Mouse (Mus musculus) spleen, adult 18-20 months (tissue): ENCODE measurements at regions not wholly inside any gene's neighbourhood (a gene's known extent, or its start where the extent isn't known, plus 50 kb on each side); places are given as distances from the start of the nearest gene placed in this dataset.

Source experiments
- DNase-seq, 2 experiments: peaks; one replicate each; pipeline ENCODE4 v3.0.0; 2022; ENCODE audit warnings: mixed read lengths in 2 of 2

DNA sequence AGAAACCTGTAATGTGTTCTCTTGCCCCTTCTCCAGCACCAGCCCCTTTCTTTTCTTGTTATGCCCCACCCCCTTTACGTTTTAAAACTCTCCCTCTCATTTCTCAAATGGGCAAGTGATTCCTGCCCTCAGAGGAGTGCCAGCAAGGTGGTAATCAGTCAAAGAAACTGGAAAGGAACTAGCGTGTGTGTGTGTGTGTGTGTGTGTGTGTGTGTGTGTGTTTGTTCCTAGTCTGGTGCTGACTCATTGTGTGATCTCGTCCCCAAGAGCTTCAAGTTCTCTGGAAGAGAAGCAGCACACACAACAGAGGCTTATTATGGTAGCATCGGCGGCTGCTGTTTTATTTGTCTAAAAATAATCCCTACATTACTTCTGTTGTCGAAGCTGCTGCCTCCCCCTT lies 219.2 kb downstream of the Cog6 start:
- DNase-seq = no peak

GRCm38 (mm10) chr3:52797164-52797563 lies 219.9 kb downstream of the Cog6 start:
- DNase-seq = no peak

- DNase-seq = no peak
Observed at GRCm38 (mm10) chr3:52794218-52794617, 222.8 kb downstream of the Cog6 start.

DNA sequence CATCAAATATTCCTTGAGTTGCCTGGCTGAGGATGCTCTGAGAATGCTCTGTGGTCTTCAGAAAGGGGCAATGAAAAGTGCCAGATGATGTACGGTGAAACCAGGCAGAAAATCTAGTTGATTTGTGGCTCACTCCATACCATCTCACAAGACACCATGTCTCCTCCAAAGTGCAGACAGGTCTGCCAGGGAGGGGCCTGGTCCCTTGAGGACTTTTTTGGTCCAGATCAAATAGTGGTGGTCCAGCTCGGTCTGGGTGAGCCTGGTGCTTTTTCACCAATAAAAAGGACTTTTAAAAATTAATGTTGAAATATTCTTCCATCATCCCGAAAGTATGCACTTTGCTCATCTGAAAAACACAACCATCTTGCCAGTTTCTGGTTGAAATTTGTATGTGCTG lies 224.2 kb downstream of the Cog6 start:
- no peak for DNase-seq

GRCm38 (mm10) chr3:52792121-52792520 lies 224.9 kb downstream of the Cog6 start:
- DNase-seq = no peak

GRCm38 (mm10) chr3:52790942-52791341 lies 226.1 kb downstream of the Cog6 start:
- DNase-seq = no peak

DNA sequence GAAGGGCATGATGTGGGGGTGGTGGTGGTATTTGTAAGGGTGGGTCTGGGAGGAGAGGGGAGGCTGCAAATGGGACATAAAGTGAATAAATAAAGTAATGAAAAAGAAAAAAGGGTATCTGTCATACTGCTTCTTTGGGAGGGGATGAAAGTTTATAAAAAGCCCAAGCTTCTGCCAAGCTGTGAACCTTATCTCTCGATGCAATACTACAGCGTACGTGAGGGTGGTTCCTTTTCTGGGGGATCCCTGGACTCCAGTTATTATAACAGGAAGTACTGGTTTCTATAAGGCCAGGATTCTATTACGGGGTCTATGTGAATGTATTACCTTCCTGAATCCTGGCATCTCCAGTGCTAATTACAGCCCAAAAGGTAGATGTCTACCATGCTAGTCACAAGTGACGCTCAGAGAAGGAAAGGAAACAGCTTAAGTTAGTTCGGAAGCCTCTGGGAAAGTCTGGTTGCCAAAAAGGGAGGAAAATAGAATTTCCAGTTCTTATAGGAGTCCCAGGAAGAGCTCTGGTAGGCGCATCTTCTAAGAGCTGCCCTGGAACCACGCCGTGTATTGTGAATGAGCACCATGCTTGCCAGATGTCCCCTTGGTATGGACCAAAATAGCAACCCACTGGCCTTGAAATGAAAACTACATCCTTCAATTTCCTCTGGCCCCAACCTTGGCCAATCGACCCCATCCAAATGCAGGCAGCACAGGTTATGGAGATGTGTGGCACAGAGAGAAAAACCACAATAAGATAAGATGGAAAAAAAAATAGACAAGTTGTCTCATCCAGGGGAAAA lies 228.9 kb downstream of the Cog6 start:
- DNase-seq = no peak

DNA sequence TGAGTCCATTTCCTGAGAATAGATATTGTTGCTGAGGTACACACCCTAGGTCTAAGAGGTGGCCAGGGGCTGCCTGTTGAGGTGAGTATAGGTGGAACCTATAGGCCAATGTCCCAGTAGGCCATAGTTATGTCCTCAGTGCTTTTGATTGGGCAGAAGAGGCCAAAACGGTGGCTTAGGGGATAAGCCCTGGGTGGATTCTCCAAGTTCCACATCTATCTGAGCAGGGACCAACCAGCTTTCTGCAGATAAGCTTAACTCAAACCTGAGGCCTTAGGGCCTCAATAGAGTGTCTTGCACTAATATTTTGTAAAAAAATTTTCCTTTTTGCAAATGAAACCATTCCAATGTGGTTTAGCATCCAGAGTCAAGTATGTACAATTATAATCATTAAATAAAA lies 231.4 kb downstream of the Cog6 start:
- DNase-seq = no peak

DNA sequence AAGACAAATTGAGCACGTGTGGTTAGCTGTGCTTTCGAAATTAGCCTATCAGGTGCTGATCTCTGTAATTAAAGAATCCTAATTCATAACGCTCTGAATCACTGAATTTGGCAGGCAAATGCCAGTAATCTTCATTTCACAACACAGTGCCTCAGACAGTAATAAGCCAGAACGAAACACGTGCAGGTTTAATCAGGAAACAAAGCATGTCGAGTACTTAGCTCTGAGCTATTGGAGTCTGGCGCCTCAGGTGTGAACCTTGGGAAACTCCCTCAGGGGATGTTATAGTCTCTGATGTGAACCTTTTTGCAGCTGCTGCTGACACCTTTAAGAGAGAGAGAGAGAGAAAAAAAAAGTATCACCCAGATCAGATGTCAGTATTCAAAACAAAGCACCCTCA lies 232.6 kb downstream of the Cog6 start:
- DNase-seq = no peak

DNA sequence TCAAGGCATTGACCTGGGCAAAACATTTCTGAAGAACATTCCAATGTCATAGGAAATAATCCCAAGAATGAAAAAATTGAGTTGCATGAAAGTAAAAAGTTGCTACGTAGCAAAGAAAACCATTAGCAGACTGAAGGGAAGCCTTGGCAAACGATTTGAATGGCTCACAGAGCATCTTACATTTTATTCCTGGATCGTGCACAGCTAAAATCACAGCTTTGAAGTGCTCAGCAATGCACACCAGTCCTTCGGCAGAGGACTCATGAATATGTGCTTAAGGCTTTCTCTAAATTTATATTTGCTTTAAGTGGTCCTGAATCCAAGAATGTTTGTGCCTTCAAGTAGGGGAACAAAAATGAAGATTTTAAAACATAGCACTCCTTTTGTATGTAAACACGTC lies 234.5 kb downstream of the Cog6 start:
- DNase-seq = no peak

- DNase-seq = no peak
Observed at GRCm38 (mm10) chr3:52781521-52781920, 235.5 kb downstream of the Cog6 start.

- no peak for DNase-seq
Observed at GRCm38 (mm10) chr3:52780356-52780755, 236.7 kb downstream of the Cog6 start.

GRCm38 (mm10) chr3:52775875-52776274 lies 241.2 kb downstream of the Cog6 start:
- DNase-seq = no peak

DNA sequence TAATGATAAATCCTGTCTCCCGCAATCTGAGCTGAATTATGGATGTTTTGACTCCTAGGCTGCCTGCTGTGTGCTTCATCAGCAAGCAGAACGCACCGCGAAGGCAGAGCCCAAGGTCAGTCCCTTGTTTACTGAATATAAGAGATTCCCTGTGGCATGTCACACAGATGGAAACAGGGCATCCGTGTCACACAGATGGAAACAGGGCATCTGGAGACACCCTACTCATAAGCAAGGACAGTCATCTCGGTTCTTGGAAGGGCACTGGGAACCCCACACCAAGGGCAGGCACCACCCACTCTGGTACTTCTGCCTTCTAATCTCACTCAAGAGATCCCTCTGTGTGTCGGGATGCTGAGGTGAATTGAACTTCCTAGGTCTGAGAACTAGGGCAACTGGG lies 241.9 kb downstream of the Cog6 start:
- DNase-seq = no peak

- DNase-seq = no peak
Observed at GRCm38 (mm10) chr3:52774734-52775133, 242.3 kb downstream of the Cog6 start.

- no peak for DNase-seq
Observed at GRCm38 (mm10) chr3:52767276-52767675, 249.8 kb downstream of the Cog6 start.

GRCm38 (mm10) chr3:52766841-52767240 lies 250.2 kb downstream of the Cog6 start:
- no peak for DNase-seq

- no peak for DNase-seq
Observed at GRCm38 (mm10) chr3:52764166-52764565, 252.9 kb downstream of the Cog6 start.

- no peak for DNase-seq
Observed at GRCm38 (mm10) chr3:52763660-52764059, 253.4 kb downstream of the Cog6 start.

- DNase-seq = no peak
Observed at GRCm38 (mm10) chr3:52762549-52762948, 254.5 kb downstream of the Cog6 start.

GRCm38 (mm10) chr3:52759846-52760245 lies 257.2 kb downstream of the Cog6 start:
- DNase-seq = no peak

DNA sequence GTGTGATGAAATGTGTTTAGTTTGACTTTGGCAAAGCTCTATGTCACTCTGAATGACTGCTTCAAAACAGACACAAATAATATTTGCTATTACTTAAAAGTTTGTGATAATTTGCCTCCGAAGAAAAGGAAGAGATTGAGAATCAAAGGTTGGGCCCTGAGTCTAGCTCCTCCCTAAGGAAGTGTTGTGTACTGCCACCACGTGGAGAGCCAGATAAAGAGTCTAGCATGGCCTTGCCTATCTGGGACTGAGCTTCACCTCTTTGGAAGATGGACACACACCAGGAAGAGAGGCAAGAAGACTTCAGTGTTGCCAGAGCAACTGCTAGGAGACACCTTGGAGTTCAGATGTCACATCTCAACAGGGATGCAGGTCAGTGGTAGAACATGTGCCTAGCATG lies 258.5 kb downstream of the Cog6 start:
- peak; percentile 39 to 65 for DNase-seq

DNA sequence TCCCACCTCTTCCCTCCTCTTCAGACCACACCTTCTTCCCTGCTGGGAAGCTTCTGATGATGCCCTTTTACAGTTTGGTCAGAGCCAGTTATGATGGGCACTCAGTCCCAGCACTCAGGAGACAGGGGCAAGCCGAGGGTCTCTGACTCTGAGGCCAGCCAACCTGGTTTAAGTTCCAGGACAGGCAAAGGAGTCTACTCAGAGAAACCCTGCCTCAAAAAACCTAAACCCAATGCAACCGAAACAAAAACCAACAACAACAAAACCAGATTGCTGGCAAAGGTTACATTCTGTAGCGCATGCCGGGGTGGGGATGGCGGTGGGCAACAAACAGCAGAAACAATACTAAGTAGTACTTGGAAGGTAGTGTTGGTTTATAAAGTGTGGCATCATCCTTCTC lies 260.2 kb downstream of the Cog6 start:
- no peak for DNase-seq

DNA sequence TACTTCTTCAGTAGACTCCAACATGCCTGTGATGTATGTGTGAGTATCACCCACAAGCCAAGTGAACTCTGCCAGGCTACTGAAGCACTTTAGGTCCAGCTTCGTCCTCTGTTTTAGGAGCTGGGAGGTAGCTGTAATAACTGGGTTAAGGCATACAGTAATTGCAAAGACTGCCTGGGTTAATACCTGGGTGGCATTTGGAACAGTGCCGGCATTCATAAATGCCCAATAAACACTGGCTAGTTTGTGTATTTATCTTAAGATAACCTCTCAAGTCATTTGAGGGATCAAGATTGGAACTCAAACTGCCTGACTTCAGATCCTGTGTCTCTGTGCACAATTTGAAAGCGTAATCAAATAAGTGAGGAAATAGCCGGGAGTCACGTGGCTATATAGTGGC lies 261.0 kb downstream of the Cog6 start:
- no peak for DNase-seq

GRCm38 (mm10) chr3:52754978-52755377 lies 262.1 kb downstream of the Cog6 start:
- peak; percentile 35 to 43 for DNase-seq
